ENCODE assay signal across 8 mouse cellular contexts in genomic region chr12:111945115-111945514, GRCm38 (mm10). TPM values are rescaled to one million over a fixed set of nuclear protein-coding genes. Genes with fewer than 3 reads are reported as not detected.
DNase-seq lines count a peak whose midpoint lies in the region; ATAC-seq and TF ChIP-seq lines count a peak whose summit lies in the region.

No protein-coding gene starts in this region.

- H3K27ac ChIP-seq in cortical plate, adult 2 months (ENCODE audit: insufficient read depth, low read length): peak overlapping the region; percentile 39; the same call in 1 of the 2 replicates
- H3K27ac ChIP-seq in intestine, embryonic 15.5 days: peak overlapping the region; percentile 83
- peak overlapping the region; percentile 88 for H3K27ac ChIP-seq in liver, postnatal 0 days (ENCODE audit: low read depth)
- no peak overlapping the region; the same call in 1 of the 2 replicates for H3K27ac ChIP-seq in hindbrain, postnatal 0 days

- no peaks in the 10 kb centered on the region for H3K9me3 ChIP-seq in intestine, embryonic 15.5 days
- no peaks in the 10 kb centered on the region for H3K9me3 ChIP-seq in liver, postnatal 0 days (ENCODE audit: low read length)
- H3K9me3 ChIP-seq in hindbrain, postnatal 0 days (ENCODE audit: low read length): no peaks in the 10 kb centered on the region

- peak; percentile 44 to 74 for DNase-seq in adrenal gland, adult (ENCODE audit: inconsistent age in 2 of 2, low spot score in 1 of 2)
- DNase-seq in adrenal gland, postnatal 25 days: no peak
- DNase-seq in liver, postnatal 0 days: peak; percentile 49
- DNase-seq in right cerebral cortex, postnatal 25 days: no peak
- no peak for DNase-seq in cerebellum, adult 11-12 months
- no peak for DNase-seq in hindbrain, postnatal 0 days (ENCODE audit: low spot score)

- no peak overlapping the region for H3K4me3 ChIP-seq in cortical plate, adult 2 months (ENCODE audit: insufficient read depth, low read length)
- H3K4me3 ChIP-seq in intestine, embryonic 15.5 days (replicated peaks): no peak overlapping the region
- no peak overlapping the region for H3K4me3 ChIP-seq in liver, postnatal 0 days (ENCODE audit: low read depth, low read length)
- H3K4me3 ChIP-seq in hindbrain, postnatal 0 days (ENCODE audit: low read length): no peak overlapping the region

- TF ChIP-seq EP300 in liver, postnatal 0 days (IDR thresholded peaks at IDR 0.05; ENCODE audit: low read depth): peak; percentile 65; the same call in 1 of the 2 replicates

- 0 out of 2 replicates have a peak, but pooled peaks have one; percentile 13 for ATAC-seq in intestine, embryonic 15.5 days
- ATAC-seq in liver, postnatal 0 days: peak; percentile 24
- ATAC-seq in hindbrain, postnatal 0 days: no peak

- WGBS in intestine, embryonic 15.5 days: 33% methylated on average over 8 of the region's 8 CpGs
- WGBS in liver, postnatal 0 days (ENCODE audit: insufficient replicate concordance): 13% methylated on average over 8 of the region's 8 CpGs
- WGBS in hindbrain, postnatal 0 days: 55% methylated on average over 8 of the region's 8 CpGs

- 0 out of 2 replicates have a peak, but pooled peaks cover 1% of the 10 kb centered on the region for H3K4me1 ChIP-seq in cortical plate, adult 2 months (ENCODE audit: control insufficient read depth, insufficient read depth, low read length)
- peaks cover 33% of the 10 kb centered on the region for H3K4me1 ChIP-seq in intestine, embryonic 15.5 days (replicated peaks)
- H3K4me1 ChIP-seq in liver, postnatal 0 days (ENCODE audit: insufficient read depth): peaks cover 28% of the 10 kb centered on the region
- no peaks in the 10 kb centered on the region for H3K4me1 ChIP-seq in hindbrain, postnatal 0 days (ENCODE audit: insufficient read depth, low read length)

- TF ChIP-seq CTCF in cortical plate, adult 2 months (IDR thresholded peaks at IDR 0.05; ENCODE audit: extremely low read depth, insufficient read depth, low read length): no peak
- no peak for TF ChIP-seq CTCF in liver, postnatal 0 days (IDR thresholded peaks at IDR 0.05; ENCODE audit: low read depth)
- no peak for TF ChIP-seq CTCF in hindbrain, postnatal 0 days (IDR thresholded peaks at IDR 0.05; ENCODE audit: low read depth)

- no peak for TF ChIP-seq POLR2A in cortical plate, adult 2 months (IDR thresholded peaks at IDR 0.05; ENCODE audit: extremely low read depth, insufficient read depth, low read length)

- H3K36me3 ChIP-seq in intestine, embryonic 15.5 days: no peaks in the 10 kb centered on the region
- H3K36me3 ChIP-seq in liver, postnatal 0 days (replicated peaks; ENCODE audit: insufficient read depth, low read length): no peaks in the 10 kb centered on the region
- no peaks in the 10 kb centered on the region for H3K36me3 ChIP-seq in hindbrain, postnatal 0 days (ENCODE audit: insufficient read depth, low read length)

- no peak overlapping the region for H3K9ac ChIP-seq in intestine, embryonic 15.5 days
- peak overlapping the region; percentile 55 for H3K9ac ChIP-seq in liver, postnatal 0 days (replicated peaks)
- H3K9ac ChIP-seq in hindbrain, postnatal 0 days (replicated peaks; ENCODE audit: low read length): no peak overlapping the region

- H3K27me3 ChIP-seq in intestine, embryonic 15.5 days (replicated peaks): no peaks in the 10 kb centered on the region
- no peaks in the 10 kb centered on the region for H3K27me3 ChIP-seq in liver, postnatal 0 days (ENCODE audit: insufficient read depth, low read length)
- H3K27me3 ChIP-seq in hindbrain, postnatal 0 days (ENCODE audit: insufficient read depth, low read length): no peaks in the 10 kb centered on the region

- H3K4me2 ChIP-seq in intestine, embryonic 15.5 days (replicated peaks): peak overlapping the region; percentile 14; the same call in 1 of the 2 replicates
- peak overlapping the region; percentile 44 for H3K4me2 ChIP-seq in liver, postnatal 0 days (ENCODE audit: low read depth, low read length)
- H3K4me2 ChIP-seq in hindbrain, postnatal 0 days (ENCODE audit: low read depth, low read length): no peak overlapping the region

RNA-seq across cellular contexts. Expression of gene Atp5mpl, which starts 21.7 kb away (rescaled TPM):
- total RNA-seq in adrenal gland, postnatal 25 days (2021): 333 and 344 TPM in 2 replicates
- 300 and 310 TPM in 2 replicates for polyA plus RNA-seq in cortical plate, adult 2 months (2012; rRNA removed)
- 924 and 941 TPM in 2 replicates for polyA plus RNA-seq in intestine, embryonic 15.5 days (2015; fragmentation: Nextera tagmentation; extraction: Ambion mirVana)
- polyA plus RNA-seq in liver, postnatal 0 days (2015; fragmentation: Nextera tagmentation; extraction: Ambion mirVana): 676 and 694 TPM in 2 replicates
- 225 and 251 TPM in 2 replicates for total RNA-seq in hindbrain, postnatal 0 days (2014; rRNA removed)
- 1,023 and 1,032 TPM in 2 replicates for polyA plus RNA-seq in hindbrain, postnatal 0 days (2015; fragmentation: Nextera tagmentation; extraction: Ambion mirVana)

RNA-seq across cellular contexts. Expression of gene Tdrd9, which starts 26.2 kb away (rescaled TPM):
- not detected in 2 replicates for total RNA-seq in adrenal gland, postnatal 25 days (2021)
- 0.23 and 0.25 TPM in 2 replicates for polyA plus RNA-seq in cortical plate, adult 2 months (2012; rRNA removed)
- polyA plus RNA-seq in intestine, embryonic 15.5 days (2015; fragmentation: Nextera tagmentation; extraction: Ambion mirVana): 0.46 TPM in 1 of 2 replicates, not detected in the other
- polyA plus RNA-seq in liver, postnatal 0 days (2015; fragmentation: Nextera tagmentation; extraction: Ambion mirVana): 0.15 and 0.21 TPM in 2 replicates
- total RNA-seq in hindbrain, postnatal 0 days (2014; rRNA removed): 0.07 and 0.68 TPM in 2 replicates
- polyA plus RNA-seq in hindbrain, postnatal 0 days (2015; fragmentation: Nextera tagmentation; extraction: Ambion mirVana): 0.20 and 0.46 TPM in 2 replicates

RNA-seq across cellular contexts. Expression of gene Rd3l, which starts 36.0 kb away (rescaled TPM):
- total RNA-seq in adrenal gland, postnatal 25 days (2021): not detected in 2 replicates
- polyA plus RNA-seq in cortical plate, adult 2 months (2012; rRNA removed): 0.46 TPM in 1 of 2 replicates, not detected in the other
- polyA plus RNA-seq in intestine, embryonic 15.5 days (2015; fragmentation: Nextera tagmentation; extraction: Ambion mirVana): not detected in 2 replicates
- polyA plus RNA-seq in liver, postnatal 0 days (2015; fragmentation: Nextera tagmentation; extraction: Ambion mirVana): not detected in 2 replicates
- 0.73 TPM in 1 of 2 replicates, not detected in the other for total RNA-seq in hindbrain, postnatal 0 days (2014; rRNA removed)
- polyA plus RNA-seq in hindbrain, postnatal 0 days (2015; fragmentation: Nextera tagmentation; extraction: Ambion mirVana): 0.61 TPM in 1 of 2 replicates, not detected in the other

RNA-seq across cellular contexts. Expression of gene Ppp1r13b, which starts 37.2 kb away (rescaled TPM):
- 16.3 and 18.1 TPM in 2 replicates for total RNA-seq in adrenal gland, postnatal 25 days (2021)
- 32.1 and 34.1 TPM in 2 replicates for polyA plus RNA-seq in cortical plate, adult 2 months (2012; rRNA removed)
- 19.8 and 21.7 TPM in 2 replicates for polyA plus RNA-seq in intestine, embryonic 15.5 days (2015; fragmentation: Nextera tagmentation; extraction: Ambion mirVana)
- polyA plus RNA-seq in liver, postnatal 0 days (2015; fragmentation: Nextera tagmentation; extraction: Ambion mirVana): 4.3 and 4.5 TPM in 2 replicates
- total RNA-seq in hindbrain, postnatal 0 days (2014; rRNA removed): 54.5 and 57.4 TPM in 2 replicates
- 31.6 and 36.5 TPM in 2 replicates for polyA plus RNA-seq in hindbrain, postnatal 0 days (2015; fragmentation: Nextera tagmentation; extraction: Ambion mirVana)

Comparison
In these comparisons a context has a peak if more than half of its experiments do, and no peak if none do; other contexts are left out.
1. DNase-seq: peak in adrenal gland, adult (2 of 2) and liver, postnatal 0 days (single experiment); none in adrenal gland, postnatal 25 days (single experiment), right cerebral cortex, postnatal 25 days (single experiment), cerebellum, adult 11-12 months (single experiment) and hindbrain, postnatal 0 days (single experiment).